Mouse (Mus musculus) left cerebral cortex, postnatal 14 days (tissue): ENCODE measurements at regions not wholly inside any gene's neighbourhood (a gene's known extent, or its start where the extent isn't known, plus 50 kb on each side); places are given as distances from the start of the nearest gene placed in this dataset.

ENCODE experiments used
- DNase-seq, 2 experiments: peaks; one replicate each; pipeline ENCODE4 v3.0.0; 2021 to 2022; ENCODE audit warnings: low spot score in 2 of 2, mixed read lengths in 1 of 2
- intact Hi-C: fragments of 180-260 bp; cut with DNase I; formaldehyde crosslinking; loops from one replicate; pipeline ENCODE4 v1.15.1; 2025

- intact Hi-C loops: no loop called here
- DNase-seq: no peak
Observed at GRCm38 (mm10) chr10:67819534-67819933, 92.9 kb downstream of the Zfp365 start.

- intact Hi-C loops: no loop called here
- DNase-seq: no peak
Observed at GRCm38 (mm10) chr10:67813901-67814300, 98.6 kb downstream of the Zfp365 start.

DNA sequence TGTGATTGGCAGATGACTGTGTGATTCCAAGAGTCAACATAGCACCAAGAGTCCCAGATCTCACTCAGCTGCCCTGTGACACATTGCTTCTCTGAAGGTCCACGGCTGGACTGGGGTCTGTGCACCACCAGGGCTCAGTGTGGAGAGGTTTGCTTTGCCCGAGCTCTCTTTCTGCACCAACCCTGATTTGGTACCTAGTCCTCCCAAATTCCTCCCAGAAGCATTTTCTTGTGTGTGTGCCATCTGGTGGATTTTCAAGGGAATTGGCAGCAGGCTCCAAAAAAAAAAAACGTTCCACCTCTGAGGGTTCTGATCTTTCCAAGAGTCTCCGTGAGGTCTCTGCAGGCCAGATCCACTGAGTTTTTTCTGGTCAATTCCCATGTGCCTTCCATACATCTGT lies 107.3 kb downstream of the Zfp365 start:
- intact Hi-C loops: loop anchor here (2.0 kb wide), 1 partner anchor 490 kb away; no protein-coding TSS in a partner anchor
- peak; percentile 7 to 18 for DNase-seq

GRCm38 (mm10) chr10:67804637-67805036 lies 107.8 kb downstream of the Zfp365 start:
- DNase-seq: no peak
- intact Hi-C loops: loop anchor here (2.0 kb wide), 1 partner anchor 490 kb away; no protein-coding TSS in a partner anchor

DNA sequence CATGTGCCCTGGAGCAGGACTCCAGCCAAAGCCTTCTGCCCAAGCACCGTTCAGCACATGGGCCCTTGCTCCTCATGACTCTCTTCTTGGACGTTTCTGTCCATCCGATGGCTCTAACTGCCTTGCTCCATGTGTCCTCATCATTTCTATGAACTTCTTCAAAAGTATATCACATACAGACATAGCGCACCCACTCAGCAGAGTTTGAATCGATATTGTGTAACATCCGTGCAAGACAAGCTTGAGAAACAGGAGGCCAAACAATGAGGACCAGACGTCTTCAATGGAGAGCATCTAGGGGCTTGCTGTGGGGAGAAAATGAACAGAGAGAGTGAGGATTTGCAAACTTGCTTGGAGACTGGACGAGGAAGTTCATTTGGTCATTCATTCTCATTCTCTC lies 110.3 kb downstream of the Zfp365 start:
- intact Hi-C loops: no loop called here

DNA sequence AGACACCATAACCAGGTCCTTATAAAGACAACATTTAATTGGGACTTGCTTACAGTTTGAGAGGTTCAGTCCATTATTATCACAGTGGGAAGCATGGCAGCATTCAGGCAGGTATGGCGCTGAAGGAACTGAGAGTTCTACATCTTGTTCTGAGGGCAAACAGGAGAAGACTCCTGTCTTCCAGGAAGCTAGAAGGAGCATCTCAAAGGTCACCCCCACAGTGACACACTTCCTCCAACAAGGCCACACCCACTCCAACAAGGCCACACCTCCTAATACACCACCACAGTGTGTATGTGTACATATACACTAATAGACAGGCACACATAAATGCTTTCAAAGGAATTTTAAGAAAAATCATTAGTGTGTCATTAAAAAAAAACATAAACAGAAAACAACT lies 110.8 kb downstream of the Zfp365 start:
- DNase-seq: no peak
- intact Hi-C loops: no loop called here

More for the DNA sequence above, 110.3 kb downstream of the Zfp365 start:
- DNase-seq: no peak

- intact Hi-C loops: no loop called here
- DNase-seq: no peak
Observed at GRCm38 (mm10) chr10:67798991-67799390, 113.5 kb downstream of the Zfp365 start.

- DNase-seq: no peak
- intact Hi-C loops: no loop called here
Observed at GRCm38 (mm10) chr10:67793206-67793605, 119.3 kb downstream of the Zfp365 start.

DNA sequence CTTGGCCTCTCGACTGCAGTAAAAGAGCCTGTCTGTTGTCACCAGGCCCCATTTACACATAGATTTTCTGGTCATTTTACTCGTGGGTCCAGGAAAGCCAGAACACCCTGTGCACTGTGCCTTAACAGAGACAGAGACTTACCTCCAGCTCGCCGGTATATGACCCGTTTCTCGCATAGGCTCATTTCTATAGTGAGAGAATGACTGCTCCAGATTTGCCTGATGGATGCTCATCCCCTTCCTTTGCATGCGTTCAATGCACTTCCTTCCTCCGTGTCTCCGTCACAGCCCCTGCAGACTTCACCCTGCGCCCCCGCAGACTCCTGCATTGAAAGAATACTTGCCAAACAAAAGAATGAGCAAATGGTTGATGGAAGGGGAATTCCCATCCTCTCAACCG lies 122.8 kb downstream of the Zfp365 start:
- intact Hi-C loops: no loop called here
- no peak for DNase-seq

GRCm38 (mm10) chr10:67788116-67788515 lies 124.3 kb downstream of the Zfp365 start:
- no peak for DNase-seq
- intact Hi-C loops: no loop called here

- no peak for DNase-seq
- intact Hi-C loops: no loop called here
Observed at GRCm38 (mm10) chr10:67785563-67785962, 126.9 kb downstream of the Zfp365 start.

- no peak for DNase-seq
- intact Hi-C loops: no loop called here
Observed at GRCm38 (mm10) chr10:67778341-67778740, 134.1 kb downstream of the Zfp365 start.

DNA sequence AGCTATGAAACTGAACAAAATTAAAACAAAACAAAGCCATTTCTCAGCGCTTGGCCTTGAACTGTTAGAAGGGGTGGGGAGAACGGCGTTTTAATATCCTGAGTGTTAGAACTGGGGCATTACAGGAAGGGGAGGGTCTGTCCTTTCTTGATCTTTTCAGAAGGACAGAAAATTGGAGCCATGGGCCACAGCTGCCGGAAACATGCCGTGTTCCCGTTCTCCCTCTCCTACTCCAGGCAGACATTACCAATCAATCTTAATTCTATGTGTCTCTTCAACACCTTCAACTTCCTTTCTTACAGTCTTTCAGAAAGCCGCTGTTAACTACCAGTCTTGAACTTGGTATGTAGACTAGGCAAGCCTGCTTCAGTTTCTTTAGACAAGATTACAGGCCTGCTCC lies 134.7 kb downstream of the Zfp365 start:
- intact Hi-C loops: no loop called here
- no peak for DNase-seq

GRCm38 (mm10) chr10:67776851-67777250 lies 135.6 kb downstream of the Zfp365 start:
- no peak for DNase-seq
- intact Hi-C loops: no loop called here

DNA sequence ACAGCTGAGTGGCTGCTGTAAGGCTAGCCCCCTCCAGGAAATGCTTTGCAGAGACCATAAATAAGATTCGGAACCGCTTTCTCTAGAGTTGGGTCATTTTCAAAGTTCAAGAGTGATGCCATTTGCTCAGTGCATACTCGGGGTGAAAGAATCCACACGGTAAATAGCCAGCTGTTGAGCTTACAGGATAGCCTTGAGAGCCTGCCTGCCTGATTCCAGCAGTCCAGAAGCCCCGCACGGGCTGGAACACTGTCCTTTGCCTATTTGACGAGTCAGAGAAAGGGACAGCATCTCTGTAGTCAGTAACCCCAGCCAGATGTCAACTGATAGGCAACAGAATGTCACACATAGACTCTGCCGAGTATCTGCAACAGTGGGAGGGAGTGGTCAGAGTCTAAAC lies 140.7 kb downstream of the Zfp365 start:
- intact Hi-C loops: no loop called here
- no peak for DNase-seq

GRCm38 (mm10) chr10:67766099-67766498 lies 146.4 kb downstream of the Zfp365 start:
- DNase-seq: peak; percentile 43 to 61
- intact Hi-C loops: no loop called here

- no peak for DNase-seq
- intact Hi-C loops: no loop called here
Observed at GRCm38 (mm10) chr10:67760424-67760823, 152.0 kb downstream of the Zfp365 start.

- intact Hi-C loops: no loop called here
- DNase-seq: no peak
Observed at GRCm38 (mm10) chr10:67748121-67748520, 164.3 kb downstream of the Zfp365 start.

DNA sequence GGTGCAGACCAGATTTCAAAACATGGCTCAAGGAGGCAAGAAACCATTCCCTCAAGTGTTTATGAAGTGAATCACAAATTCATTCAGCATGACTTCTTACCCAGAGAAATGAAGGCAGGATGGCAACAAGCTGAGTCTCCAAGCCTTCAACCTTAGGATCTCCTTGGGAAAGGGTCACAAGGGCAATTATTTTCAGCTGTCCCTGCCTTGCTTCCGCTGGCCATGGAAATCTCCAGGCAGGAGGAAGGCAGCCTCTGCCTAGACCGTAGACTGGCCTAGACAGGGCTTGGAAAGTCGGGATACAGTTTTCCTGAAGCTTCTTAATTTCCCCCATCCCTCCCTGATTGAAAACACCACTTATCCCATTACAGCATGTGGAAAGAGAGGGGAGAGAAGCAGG lies 165.0 kb downstream of the Zfp365 start:
- intact Hi-C loops: no loop called here
- no peak for DNase-seq

GRCm38 (mm10) chr10:67746140-67746539 lies 166.3 kb downstream of the Zfp365 start:
- peak in 1 of 2 experiments; percentile 32 for DNase-seq
- intact Hi-C loops: no loop called here

GRCm38 (mm10) chr10:67743561-67743960 lies 168.9 kb downstream of the Zfp365 start:
- intact Hi-C loops: no loop called here
- no peak for DNase-seq

DNA sequence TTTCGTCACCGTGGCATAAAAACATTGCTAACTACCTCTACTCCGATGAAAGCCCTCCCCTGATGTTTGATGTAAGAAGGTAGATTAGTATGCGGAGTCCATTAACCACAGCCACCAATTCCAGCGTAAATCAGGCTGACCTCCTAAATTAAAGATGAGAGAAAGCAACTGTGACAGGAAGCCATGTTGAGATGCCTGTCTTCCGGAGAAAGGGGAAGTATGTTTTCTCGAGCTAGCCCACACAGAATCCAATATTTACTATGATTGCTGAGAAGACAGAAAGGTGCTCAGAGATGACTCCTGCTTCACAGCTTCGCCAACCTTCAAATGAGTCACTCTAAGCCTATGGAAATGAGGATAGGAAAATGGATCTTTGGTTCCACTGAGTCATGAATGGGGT lies 169.6 kb downstream of the Zfp365 start:
- intact Hi-C loops: no loop called here
- DNase-seq: no peak
